Mouse (Mus musculus): Measurements from ENCODE around the gene Nod1.
A peak's percentile ranks its signal among the peaks of the same experiment; 100 is the strongest.

Gene Nod1

GRCm38 (mm10) chr6:54936496-54936895 is 35.9 kb downstream of the Nod1 start:
- DNase-seq: no peak

GRCm38 (mm10) chr6:54934930-54935329 is 37.5 kb downstream of the Nod1 start:
- DNase-seq: no peak

GRCm38 (mm10) chr6:54934313-54934712 is 38.1 kb downstream of the Nod1 start:
- DNase-seq: no peak

- DNase-seq: no peak
These were observed 38.5 kb downstream of the Nod1 start for GRCm38 (mm10) chr6:54933866-54934265.

- no peak for DNase-seq
These were observed 39.2 kb downstream of the Nod1 start for GRCm38 (mm10) chr6:54933216-54933615.

DNA sequence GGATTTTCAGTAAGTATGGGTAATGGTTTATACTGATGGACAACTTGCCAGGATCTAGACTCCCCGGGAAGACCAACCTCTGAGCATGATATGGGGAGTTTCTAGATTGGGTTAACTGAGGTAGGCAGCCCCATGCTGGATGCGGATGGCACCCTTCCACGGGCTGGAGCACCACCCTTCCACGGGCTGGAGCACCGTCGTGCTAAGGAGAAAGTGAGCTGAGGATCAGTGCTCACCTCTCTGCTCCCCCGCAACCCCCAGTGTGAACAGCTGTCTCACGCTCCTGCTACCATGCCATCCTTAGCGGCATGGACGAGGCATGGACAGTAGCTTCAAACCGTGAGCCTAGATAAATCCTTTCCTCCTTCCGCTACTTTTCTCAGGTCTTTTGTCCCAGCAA is 39.9 kb downstream of the Nod1 start:
- no peak for DNase-seq

DNA sequence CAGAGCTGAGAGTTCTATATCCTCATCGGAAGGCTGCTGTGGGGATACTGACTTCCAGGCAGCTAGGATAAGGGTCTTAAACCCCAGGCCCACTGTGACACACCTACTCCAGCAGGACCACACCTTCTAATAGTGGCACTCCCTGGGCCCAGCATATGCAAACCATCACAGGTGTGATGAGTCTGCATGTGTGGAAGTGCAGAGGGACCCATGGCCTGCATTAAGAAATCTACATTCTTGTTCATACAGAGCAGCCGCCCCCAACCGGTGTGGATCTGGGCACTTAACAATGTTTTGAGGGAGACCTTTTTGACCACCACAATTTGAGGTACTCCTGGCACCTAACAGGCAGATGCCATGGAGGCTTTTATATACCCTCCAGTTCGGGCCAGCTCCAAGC is 40.8 kb downstream of the Nod1 start:
- no peak for DNase-seq

DNA sequence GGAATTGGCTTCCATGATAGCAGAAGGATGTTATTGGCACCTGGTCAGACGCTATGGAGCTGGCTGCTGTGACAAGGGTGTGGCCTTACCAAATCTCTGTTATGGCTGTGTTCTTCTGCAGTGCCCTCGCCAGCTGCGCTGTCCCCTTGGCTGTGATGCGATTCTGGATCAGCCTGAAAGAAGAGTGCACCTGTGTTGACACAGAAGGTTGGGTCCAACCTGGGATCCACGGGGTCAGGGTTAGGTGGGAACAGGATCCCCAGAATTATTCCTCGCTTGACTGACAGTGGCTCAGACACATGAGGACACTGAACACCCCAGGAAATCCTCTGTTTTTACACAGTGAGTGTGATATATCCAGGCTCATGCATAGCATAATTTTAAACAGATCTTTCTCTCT is 44.5 kb downstream of the Nod1 start:
- DNase-seq: no peak

DNA sequence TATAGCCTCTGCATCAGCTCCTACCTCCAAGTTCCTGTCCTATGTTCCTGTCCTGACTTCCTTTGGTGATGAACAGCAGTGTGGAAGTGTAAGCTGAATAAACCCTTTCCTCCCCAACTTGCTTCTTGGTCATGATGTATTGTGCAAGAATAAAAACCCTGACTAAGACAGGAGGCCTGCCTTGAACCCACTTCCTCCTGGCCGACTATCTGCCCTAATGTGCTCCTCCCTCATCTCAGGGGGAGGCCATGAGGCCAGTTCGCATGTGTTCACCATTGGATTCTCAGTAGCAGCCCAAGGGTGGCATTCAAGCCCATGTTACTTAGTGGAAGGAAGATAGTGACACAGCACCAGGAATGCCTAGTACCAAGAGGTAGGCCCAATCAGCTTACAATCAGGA is 45.5 kb downstream of the Nod1 start:
- DNase-seq: no peak

GRCm38 (mm10) chr6:54925736-54926440 is 46.5 kb downstream of the Nod1 start:
- no peak for DNase-seq

- no peak for DNase-seq
These were observed 47.9 kb downstream of the Nod1 start for GRCm38 (mm10) chr6:54924538-54924937.

DNA sequence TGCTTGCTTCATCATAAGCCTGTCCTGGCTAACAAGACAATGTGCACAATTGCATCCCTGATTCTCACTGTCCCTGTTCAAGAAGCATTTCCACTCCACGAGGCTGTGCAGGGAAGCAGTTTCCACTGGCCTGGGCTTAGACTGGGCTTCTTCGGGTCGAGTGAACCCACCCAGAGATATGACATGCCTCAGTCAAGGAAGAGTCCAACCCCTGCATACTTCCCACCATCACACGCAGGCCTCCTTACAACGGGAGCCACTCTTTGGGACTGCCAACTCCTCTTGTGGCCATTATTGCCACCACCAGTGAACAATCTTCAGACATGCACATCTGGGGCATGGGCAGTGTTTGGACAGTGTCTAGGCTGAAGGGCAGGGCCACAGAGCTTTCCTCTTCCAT is 53.9 kb downstream of the Nod1 start:
- no peak for DNase-seq

- peak; percentile 43 to 73 for DNase-seq
These were observed 54.9 kb downstream of the Nod1 start for GRCm38 (mm10) chr6:54917523-54917922.

GRCm38 (mm10) chr6:54916941-54917340 is 55.5 kb downstream of the Nod1 start:
- no peak for DNase-seq

DNA sequence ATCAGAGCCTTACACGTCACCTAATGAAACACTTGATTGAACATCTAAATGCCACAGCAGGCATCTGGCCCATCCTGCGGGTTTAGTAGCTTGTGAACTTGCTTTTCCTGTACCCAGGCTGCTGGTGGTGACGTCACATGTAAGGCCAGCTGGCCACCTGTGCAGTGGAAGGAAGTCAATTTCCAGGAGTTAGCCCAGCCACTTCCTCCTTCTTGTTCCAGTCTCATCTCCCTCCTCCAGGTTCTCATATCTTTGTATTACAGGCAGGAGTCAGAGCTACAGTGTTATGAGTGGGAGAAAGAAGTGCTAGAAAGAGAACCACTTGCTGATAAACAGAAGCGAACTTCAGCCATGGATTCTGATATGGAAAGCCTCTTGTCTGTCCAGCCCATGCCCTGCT is 56.2 kb downstream of the Nod1 start:
- DNase-seq: no peak

- no peak for DNase-seq
These were observed 57.4 kb downstream of the Nod1 start for GRCm38 (mm10) chr6:54914977-54915376.

DNA sequence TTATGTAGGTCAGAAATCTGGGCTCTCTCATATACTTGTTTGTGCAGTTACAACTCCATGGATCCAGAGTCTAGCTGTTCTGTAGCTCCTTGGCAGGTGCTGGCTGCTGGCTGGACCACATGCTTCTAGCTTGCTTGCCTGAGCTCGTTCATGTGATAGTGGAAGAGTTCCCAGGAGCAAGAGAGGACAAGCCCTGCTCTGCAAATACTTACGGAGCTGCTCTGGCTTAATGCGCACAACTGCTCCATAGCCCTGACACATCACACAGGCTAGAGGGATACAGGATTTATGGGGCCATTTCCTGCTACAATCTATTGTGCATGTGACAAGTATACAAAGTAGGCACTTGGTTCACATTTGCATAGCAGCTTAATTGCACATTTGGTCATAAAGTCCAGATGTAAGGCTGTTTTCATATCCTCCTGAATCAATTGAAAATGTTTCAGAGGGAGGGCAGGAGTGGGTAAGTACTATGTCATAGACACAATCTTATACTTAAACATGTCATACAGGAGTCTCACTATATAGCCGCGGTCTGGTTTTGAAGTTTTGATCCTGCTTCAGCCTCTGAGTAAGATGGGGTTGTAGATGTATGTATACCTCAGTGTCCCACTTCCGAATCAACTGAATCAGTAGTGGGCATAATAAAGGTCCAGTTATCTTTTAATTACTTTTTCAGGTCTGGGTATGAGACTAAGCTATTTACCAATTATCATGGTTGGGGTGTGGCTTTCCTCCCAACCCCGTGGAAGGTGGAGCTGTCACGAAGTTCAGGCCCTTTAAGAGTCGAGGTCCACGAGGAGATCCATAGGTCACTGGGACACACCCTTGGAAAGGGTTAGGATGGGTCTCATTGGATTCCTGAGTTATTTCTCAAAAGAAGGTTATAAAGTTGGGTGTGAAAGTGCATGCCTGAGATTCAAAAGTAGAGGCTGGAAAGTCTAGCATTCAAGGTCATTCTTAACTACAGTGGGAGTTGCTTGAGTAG is 66.1 kb downstream of the Nod1 start:
- no peak for DNase-seq

- no peak for DNase-seq
These were observed 69.9 kb downstream of the Nod1 start for GRCm38 (mm10) chr6:54902547-54902946.

GRCm38 (mm10) chr6:54900256-54900655 is 72.2 kb downstream of the Nod1 start:
- no peak for DNase-seq

DNA sequence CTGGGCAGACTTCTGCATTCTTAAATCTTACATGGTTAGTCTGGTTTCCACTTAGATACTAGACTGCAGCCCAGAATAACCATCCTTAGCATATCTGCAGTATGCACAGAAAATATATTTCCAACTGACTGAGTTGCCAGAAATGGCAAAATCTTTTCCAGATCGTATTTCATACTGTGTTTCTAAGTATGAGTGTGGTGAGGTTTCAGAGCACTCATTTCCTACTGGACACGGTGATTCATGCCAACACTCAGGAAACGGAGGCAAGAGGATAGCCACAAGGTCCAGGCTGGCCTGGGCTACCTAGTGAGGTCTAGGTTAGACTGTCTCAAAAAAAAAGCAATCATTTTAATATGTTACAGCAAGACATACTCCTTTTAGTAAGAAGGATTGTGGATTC is 81.0 kb downstream of the Nod1 start:
- no peak for DNase-seq

DNA sequence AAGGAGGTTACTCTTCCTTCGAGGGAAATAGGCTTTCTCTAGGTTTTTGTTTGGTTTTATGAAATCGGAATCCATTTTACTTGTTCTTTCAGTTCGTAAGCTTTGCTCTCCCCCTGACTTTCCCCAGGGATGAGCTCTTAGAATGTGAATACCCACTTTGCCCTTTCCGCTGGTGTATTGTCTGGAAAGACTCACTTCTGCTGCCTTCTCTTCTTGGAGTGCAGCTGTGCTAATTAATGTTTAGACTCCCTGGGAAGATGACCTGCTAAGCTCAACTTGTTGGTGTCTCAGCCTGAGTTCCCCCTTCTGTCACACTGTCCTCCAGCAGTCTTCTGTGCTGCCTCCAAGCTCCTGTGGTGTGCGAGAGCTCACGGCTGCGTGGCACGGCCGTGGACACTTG is 82.2 kb downstream of the Nod1 start:
- no peak for DNase-seq

DNA sequence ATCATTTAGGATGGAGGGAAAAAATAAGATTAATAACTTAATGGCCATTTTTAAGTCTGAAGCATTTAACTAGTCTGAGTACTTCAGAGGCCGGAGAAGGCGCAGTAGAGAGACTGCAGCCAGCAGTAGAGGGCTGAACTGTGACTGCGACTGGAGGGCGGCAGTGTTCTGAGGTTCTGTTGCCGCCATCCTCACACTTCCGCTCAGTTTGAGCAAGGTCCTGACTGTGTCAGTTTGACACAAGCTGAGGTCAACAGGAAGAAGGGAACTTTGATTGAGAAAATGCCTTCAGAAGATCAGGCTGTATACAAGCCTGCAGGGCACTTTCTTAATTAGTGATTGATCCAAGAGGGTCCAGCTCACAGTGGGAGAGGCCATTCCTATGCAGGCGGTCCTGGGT is 86.2 kb downstream of the Nod1 start:
- DNase-seq: no peak

DNA sequence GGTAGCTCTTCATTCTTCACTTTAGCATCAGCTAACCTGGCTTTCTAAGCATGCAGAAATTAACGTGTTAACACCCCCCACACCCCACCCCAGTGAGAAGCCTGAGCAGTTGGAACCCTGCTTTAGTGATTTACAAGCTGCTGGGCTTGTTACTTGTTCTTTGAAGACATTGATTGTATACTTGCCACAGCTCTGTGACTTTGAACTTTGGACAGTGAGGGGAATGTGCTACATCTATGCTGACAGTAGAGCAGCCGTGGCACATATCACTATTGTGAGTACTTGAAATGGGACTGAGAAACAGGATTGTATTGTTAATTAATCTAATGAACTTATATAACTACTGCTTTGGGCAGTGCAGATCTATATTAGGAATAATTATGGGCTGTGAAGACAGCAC is 89.0 kb downstream of the Nod1 start:
- peak in 1 of 2 experiments; percentile 13 for DNase-seq

- DNase-seq: no peak
These were observed 92.3 kb downstream of the Nod1 start for GRCm38 (mm10) chr6:54880086-54880485.

Measured in kidney, adult 8-10 months (tissue).